Mouse (Mus musculus) midbrain, embryonic 14.5 days (tissue): ENCODE data around the gene Ppp2r5e. TPM values are rescaled to one million over a fixed set of nuclear protein-coding genes. Genes with fewer than 3 reads are reported as not detected.

Source experiments
- ATAC-seq: fragments of 200-750 bp; cut with Nextera tagmentation; 2 replicates; pipeline ENCODE4 v1.8.0; 2017; ENCODE audit warnings: moderate number of reproducible peaks, moderate library complexity; ENCODE audit not compliant: low FRiP score, low TSS enrichment
- DNase-seq: peaks from one replicate; pipeline ENCODE4 v3.0.0-alpha.2; 2015
- H3K27ac ChIP-seq: fragments of 300-500 bp; sonication (generic); replicated peaks from 2 replicates; pipeline ENCODE4 v1.5.1; 2014; ENCODE audit warnings: mild to moderate bottlenecking, low read depth, low read length, moderate library complexity
- H3K27me3 ChIP-seq: fragments of 300-500 bp; sonication (generic); 2 replicates; pipeline ENCODE4 v1.6.1; 2014; ENCODE audit warnings: low read length, control low read depth, mixed read lengths; ENCODE audit not compliant: control insufficient read depth, insufficient read depth
- H3K36me3 ChIP-seq: fragments of 300-500 bp; sonication (generic); 2 replicates; pipeline ENCODE4 v1.6.1; 2014; ENCODE audit warnings: low read length, control low read depth; ENCODE audit not compliant: control insufficient read depth, insufficient read depth
- H3K4me1 ChIP-seq: fragments of 300-500 bp; sonication (generic); 2 replicates; pipeline ENCODE4 v1.6.1; 2014; ENCODE audit warnings: mild to moderate bottlenecking, antibody characterized with exemption, low read length, control low read depth; ENCODE audit not compliant: control insufficient read depth, insufficient read depth
- H3K4me2 ChIP-seq: fragments of 300-500 bp; sonication (generic); 2 replicates; pipeline ENCODE4 v1.6.1; 2014; ENCODE audit warnings: mild to moderate bottlenecking, low read length, moderate library complexity
- H3K4me3 ChIP-seq: fragments of 300-500 bp; sonication (generic); replicated peaks from 2 replicates; pipeline ENCODE4 v1.5.1; 2014; ENCODE audit warnings: low read depth, low read length
- H3K9ac ChIP-seq: fragments of 300-500 bp; sonication (generic); replicated peaks from 2 replicates; pipeline ENCODE4 v1.6.1; 2014; ENCODE audit warnings: mild to moderate bottlenecking, low read length, moderate library complexity
- H3K9me3 ChIP-seq: fragments of 300-500 bp; sonication (generic); 2 replicates; pipeline ENCODE4 v1.6.1; 2016; ENCODE audit warnings: low read length, control low read depth, mixed read lengths; ENCODE audit not compliant: control insufficient read depth
- WGBS: fragments of 180-500 bp; shearing (Covaris S2); extraction: QIAGEN DNeasy Blood & Tissue Kit; methylation state at CpG from one replicate; pipeline ENCODE4 v1.1.7; 2014; 5-methylcytosine and 5-hydroxymethylcytosine counted together
- polyA plus RNA-seq: library from polyadenylated mRNA; unstranded; fragments of >200 nt; fragmentation: Nextera tagmentation; extraction: Ambion mirVana; gene quantifications from 2 replicates; pipeline ENCODE4 v1.2.1, GENCODE M21; 2014

Gene Ppp2r5e
- polyA plus RNA-seq, 1 experiment from 2014 or later = 30.3 TPM

- Histone ChIP-seq H3K9me3 (no peaks in the 10 kb centered on the region), H3K27ac (no peak overlapping the region), H3K4me3 (no peak overlapping the region), H3K27me3 (no peaks in the 10 kb centered on the region), H3K36me3 (no peaks in the 10 kb centered on the region), H3K4me1 (no peaks in the 10 kb centered on the region), H3K4me2 (no peak overlapping the region), H3K9ac (no peak overlapping the region)
- no peak for ATAC-seq
- 93% methylated on average over 5 of the region's 5 CpGs for WGBS
- no peak for DNase-seq
Measured at GRCm38 (mm10) chr12:75551671-75552070, 44.4 kb downstream of the Ppp2r5e start.

GRCm38 (mm10) chr12:75548999-75549398 is 47.0 kb downstream of the Ppp2r5e start:
- no peak overlapping the region for H3K27ac ChIP-seq
- ATAC-seq = no peak
- DNase-seq = no peak
- H3K9ac ChIP-seq = no peak overlapping the region
- H3K36me3 ChIP-seq = no peaks in the 10 kb centered on the region
- no peaks in the 10 kb centered on the region for H3K4me1 ChIP-seq
- WGBS = 76% methylated on average over 9 of the region's 9 CpGs
- H3K9me3 ChIP-seq = no peaks in the 10 kb centered on the region
- no peak overlapping the region for H3K4me2 ChIP-seq
- H3K27me3 ChIP-seq = no peaks in the 10 kb centered on the region
- H3K4me3 ChIP-seq = no peak overlapping the region

- Histone ChIP-seq H3K9ac (no peak overlapping the region), H3K27me3 (no peaks in the 10 kb centered on the region), H3K9me3 (no peaks in the 10 kb centered on the region), H3K4me3 (no peak overlapping the region), H3K4me1 (no peaks in the 10 kb centered on the region), H3K27ac (no peak overlapping the region), H3K36me3 (no peaks in the 10 kb centered on the region), H3K4me2 (no peak overlapping the region)
- WGBS = 92% methylated on average over 3 of the region's 3 CpGs
- DNase-seq (no peak), ATAC-seq (no peak)
Measured at GRCm38 (mm10) chr12:75547174-75547573, 48.9 kb downstream of the Ppp2r5e start.

GRCm38 (mm10) chr12:75546241-75546640 is 49.8 kb downstream of the Ppp2r5e start:
- 92% methylated on average over 5 of the region's 5 CpGs for WGBS
- H3K9me3 ChIP-seq = no peaks in the 10 kb centered on the region

GRCm38 (mm10) chr12:75545431-75545925 is 50.6 kb downstream of the Ppp2r5e start:
- Histone ChIP-seq H3K9ac (no peak overlapping the region), H3K9me3 (no peaks in the 10 kb centered on the region), H3K4me1 (0 out of 2 replicates have a peak, but pooled peaks cover under 1% of the 10 kb centered on the region), H3K27me3 (no peaks in the 10 kb centered on the region), H3K27ac (no peak overlapping the region), H3K36me3 (no peaks in the 10 kb centered on the region), H3K4me2 (no peak overlapping the region), H3K4me3 (no peak overlapping the region)
- ATAC-seq = no peak
- 94% methylated on average over 4 of the region's 4 CpGs for WGBS
- no peak for DNase-seq

More at GRCm38 (mm10) chr12:75546241-75546640, 49.8 kb downstream of the Ppp2r5e start:
- Histone ChIP-seq H3K9ac (no peak overlapping the region), H3K4me3 (no peak overlapping the region), H3K27me3 (no peaks in the 10 kb centered on the region), H3K36me3 (no peaks in the 10 kb centered on the region), H3K4me2 (no peak overlapping the region), H3K27ac (no peak overlapping the region), H3K4me1 (no peaks in the 10 kb centered on the region)
- DNase-seq (no peak), ATAC-seq (no peak)

GRCm38 (mm10) chr12:75544666-75545065 is 51.4 kb downstream of the Ppp2r5e start:
- Histone ChIP-seq H3K4me2 (no peak overlapping the region), H3K4me3 (no peak overlapping the region), H3K27me3 (no peaks in the 10 kb centered on the region), H3K36me3 (no peaks in the 10 kb centered on the region), H3K27ac (no peak overlapping the region), H3K9me3 (no peaks in the 10 kb centered on the region), H3K4me1 (0 out of 2 replicates have a peak, but pooled peaks cover 3% of the 10 kb centered on the region), H3K9ac (no peak overlapping the region)
- ATAC-seq (no peak), DNase-seq (no peak)
- WGBS = 68% methylated on average over 2 of the region's 2 CpGs

GRCm38 (mm10) chr12:75544259-75544658 is 51.8 kb downstream of the Ppp2r5e start:
- Histone ChIP-seq H3K9me3 (no peaks in the 10 kb centered on the region), H3K36me3 (no peaks in the 10 kb centered on the region), H3K27me3 (no peaks in the 10 kb centered on the region), H3K9ac (no peak overlapping the region), H3K27ac (no peak overlapping the region), H3K4me3 (no peak overlapping the region), H3K4me1 (0 out of 2 replicates have a peak, but pooled peaks cover 3% of the 10 kb centered on the region), H3K4me2 (no peak overlapping the region)
- 87% methylated on average over 2 of the region's 2 CpGs for WGBS
- DNase-seq (no peak), ATAC-seq (no peak)

GRCm38 (mm10) chr12:75543346-75543745 is 52.7 kb downstream of the Ppp2r5e start:
- WGBS = 71% methylated on average over 3 of the region's 3 CpGs
- H3K9me3 ChIP-seq = no peaks in the 10 kb centered on the region
- H3K9ac ChIP-seq = no peak overlapping the region
- DNase-seq = no peak
- no peaks in the 10 kb centered on the region for H3K36me3 ChIP-seq
- H3K27me3 ChIP-seq = no peaks in the 10 kb centered on the region
- ATAC-seq = no peak
- no peak overlapping the region for H3K27ac ChIP-seq
- no peak overlapping the region for H3K4me2 ChIP-seq
- H3K4me3 ChIP-seq = no peak overlapping the region
- H3K4me1 ChIP-seq = peaks cover 3% of the 10 kb centered on the region; the same call in 1 of the 2 replicates

GRCm38 (mm10) chr12:75540621-75541171 is 55.3 kb downstream of the Ppp2r5e start:
- DNase-seq = no peak
- H3K9me3 ChIP-seq = no peaks in the 10 kb centered on the region
- ATAC-seq = no peak
- H3K4me1 ChIP-seq = peaks cover 14% of the 10 kb centered on the region
- no peaks in the 10 kb centered on the region for H3K36me3 ChIP-seq
- H3K27me3 ChIP-seq = no peaks in the 10 kb centered on the region
- H3K9ac ChIP-seq = no peak overlapping the region
- no peak overlapping the region for H3K27ac ChIP-seq
- WGBS = 87% methylated on average over 5 of the region's 5 CpGs
- H3K4me2 ChIP-seq = no peak overlapping the region
- H3K4me3 ChIP-seq = no peak overlapping the region
